Mouse (Mus musculus) hindbrain, embryonic 14.5 days (tissue): ENCODE data around the gene Exoc6b. TPM values are rescaled to one million over a fixed set of nuclear protein-coding genes. Genes with fewer than 3 reads are reported as not detected.
A peak's percentile ranks its signal among the peaks of the same experiment; 100 is the strongest.

ENCODE experiments used
- ATAC-seq: fragments of 200-750 bp; cut with Nextera tagmentation; 2 replicates; pipeline ENCODE4 v1.8.0; 2017; ENCODE audit warnings: moderate number of reproducible peaks, mild to moderate bottlenecking, moderate TSS enrichment, moderate library complexity; ENCODE audit not compliant: low FRiP score
- DNase-seq: peaks from one replicate; pipeline ENCODE4 v3.0.0-alpha.2; 2015; ENCODE audit warnings: low spot score
- H3K27ac ChIP-seq: fragments of 300-500 bp; sonication (generic); 2 replicates; pipeline ENCODE4 v1.5.1; 2014; ENCODE audit warnings: mild to moderate bottlenecking, moderate library complexity
- H3K27me3 ChIP-seq: fragments of 300-500 bp; sonication (generic); 2 replicates; pipeline ENCODE4 v1.6.1; 2014; ENCODE audit warnings: mild to moderate bottlenecking, low read length, mixed read lengths; ENCODE audit not compliant: control insufficient read depth, insufficient read depth
- H3K36me3 ChIP-seq: fragments of 300-500 bp; sonication (generic); replicated peaks from 2 replicates; pipeline ENCODE4 v1.6.1; 2014; ENCODE audit not compliant: control insufficient read depth, insufficient read depth
- H3K4me1 ChIP-seq: fragments of 300-500 bp; sonication (generic); replicated peaks from 2 replicates; pipeline ENCODE4 v1.6.1; 2014; ENCODE audit warnings: antibody characterized with exemption, low read length, mixed read lengths; ENCODE audit not compliant: control insufficient read depth, insufficient read depth
- H3K4me2 ChIP-seq: fragments of 300-500 bp; sonication (generic); replicated peaks from 2 replicates; pipeline ENCODE4 v1.6.1; 2014; ENCODE audit warnings: mild to moderate bottlenecking, moderate library complexity
- H3K4me3 ChIP-seq: fragments of 300-500 bp; sonication (generic); replicated peaks from 2 replicates; pipeline ENCODE4 v1.5.1; 2014; ENCODE audit warnings: mild to moderate bottlenecking, low read length
- H3K9ac ChIP-seq: fragments of 300-500 bp; sonication (generic); 2 replicates; pipeline ENCODE4 v1.6.1; 2014
- H3K9me3 ChIP-seq: fragments of 300-500 bp; sonication (generic); 2 replicates; pipeline ENCODE4 v1.6.1; 2016; ENCODE audit warnings: low read length; ENCODE audit not compliant: control insufficient read depth
- WGBS: fragments of 180-500 bp; shearing (Covaris S2); extraction: QIAGEN DNeasy Blood & Tissue Kit; methylation state at CpG from one replicate; pipeline ENCODE4 v1.1.7; 2014; 5-methylcytosine and 5-hydroxymethylcytosine counted together
- polyA plus RNA-seq: library from polyadenylated mRNA; unstranded; fragments of >200 nt; fragmentation: Nextera tagmentation; extraction: Ambion mirVana; gene quantifications from 2 replicates; pipeline ENCODE4 v1.2.1, GENCODE M21; 2014

Gene Exoc6b
- polyA plus RNA-seq, 1 experiment from 2014 or later: 61.7 TPM

DNA sequence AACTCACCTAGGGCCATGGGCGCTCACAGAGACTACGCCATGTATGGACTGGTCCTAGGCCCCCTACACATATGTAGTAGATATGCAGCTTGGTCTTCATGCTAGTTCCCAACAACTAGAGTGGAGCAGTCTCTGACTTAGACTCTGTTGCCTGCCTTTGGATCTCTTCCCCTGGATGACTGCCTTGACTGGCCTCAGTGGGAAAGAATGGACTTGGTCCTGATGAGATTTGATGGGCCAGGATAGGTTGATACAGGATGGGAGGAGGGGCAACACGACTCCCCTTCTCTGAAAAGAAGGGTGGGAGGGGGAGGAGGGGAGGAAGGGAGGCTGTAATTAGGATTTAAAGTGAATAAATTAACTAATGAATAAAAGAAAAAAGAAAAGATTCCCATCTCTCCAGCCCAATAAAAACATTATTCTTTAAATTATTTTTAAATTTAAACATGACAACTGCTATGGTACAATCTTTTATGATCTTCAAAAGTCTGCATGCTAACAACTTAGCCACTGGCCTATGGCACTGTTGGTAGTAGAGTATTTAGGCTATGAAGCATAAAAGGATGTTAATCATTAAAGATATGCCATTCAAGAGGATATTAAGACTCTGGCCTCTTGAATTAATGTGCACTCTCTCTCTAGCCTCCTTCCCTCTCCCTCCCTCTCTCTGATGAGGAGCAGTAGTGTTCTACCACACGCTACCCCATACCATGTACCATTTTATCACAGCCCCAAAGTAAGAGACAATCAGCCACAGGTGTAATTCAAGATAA lies 170.1 kb downstream of the Exoc6b start:
- Histone ChIP-seq H3K36me3 (no peaks in the 10 kb centered on the region), H3K4me2 (no peak overlapping the region), H3K9ac (no peak overlapping the region), H3K4me3 (no peak overlapping the region), H3K4me1 (no peaks in the 10 kb centered on the region), H3K27ac (no peak overlapping the region), H3K27me3 (no peaks in the 10 kb centered on the region), H3K9me3 (no peaks in the 10 kb centered on the region)
- DNase-seq: no peak
- 76% methylated on average over 4 of the region's 4 CpGs for WGBS
- ATAC-seq: no peak

DNA sequence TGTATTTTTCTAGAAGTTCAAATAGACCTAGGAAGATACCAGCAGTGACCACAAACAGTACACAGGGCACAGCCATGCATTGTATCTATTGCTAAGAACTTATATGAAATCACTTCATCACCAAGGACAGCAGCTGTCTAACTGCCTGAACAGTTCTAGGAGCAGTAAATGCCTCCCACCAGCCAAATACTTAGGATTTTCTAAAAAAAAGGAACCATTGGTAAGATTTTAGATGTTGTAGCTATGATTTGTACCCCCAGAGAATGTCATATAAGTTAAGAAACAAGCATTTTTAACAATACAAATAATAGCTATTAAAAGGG lies 175.6 kb downstream of the Exoc6b start:
- Histone ChIP-seq H3K9ac (no peak overlapping the region), H3K27me3 (no peaks in the 10 kb centered on the region), H3K27ac (no peak overlapping the region), H3K4me2 (no peak overlapping the region), H3K4me3 (no peak overlapping the region), H3K36me3 (0 out of 2 replicates have a peak, but pooled peaks cover 5% of the 10 kb centered on the region), H3K4me1 (no peaks in the 10 kb centered on the region), H3K9me3 (no peaks in the 10 kb centered on the region)
- ATAC-seq: no peak
- no peak for DNase-seq

DNA sequence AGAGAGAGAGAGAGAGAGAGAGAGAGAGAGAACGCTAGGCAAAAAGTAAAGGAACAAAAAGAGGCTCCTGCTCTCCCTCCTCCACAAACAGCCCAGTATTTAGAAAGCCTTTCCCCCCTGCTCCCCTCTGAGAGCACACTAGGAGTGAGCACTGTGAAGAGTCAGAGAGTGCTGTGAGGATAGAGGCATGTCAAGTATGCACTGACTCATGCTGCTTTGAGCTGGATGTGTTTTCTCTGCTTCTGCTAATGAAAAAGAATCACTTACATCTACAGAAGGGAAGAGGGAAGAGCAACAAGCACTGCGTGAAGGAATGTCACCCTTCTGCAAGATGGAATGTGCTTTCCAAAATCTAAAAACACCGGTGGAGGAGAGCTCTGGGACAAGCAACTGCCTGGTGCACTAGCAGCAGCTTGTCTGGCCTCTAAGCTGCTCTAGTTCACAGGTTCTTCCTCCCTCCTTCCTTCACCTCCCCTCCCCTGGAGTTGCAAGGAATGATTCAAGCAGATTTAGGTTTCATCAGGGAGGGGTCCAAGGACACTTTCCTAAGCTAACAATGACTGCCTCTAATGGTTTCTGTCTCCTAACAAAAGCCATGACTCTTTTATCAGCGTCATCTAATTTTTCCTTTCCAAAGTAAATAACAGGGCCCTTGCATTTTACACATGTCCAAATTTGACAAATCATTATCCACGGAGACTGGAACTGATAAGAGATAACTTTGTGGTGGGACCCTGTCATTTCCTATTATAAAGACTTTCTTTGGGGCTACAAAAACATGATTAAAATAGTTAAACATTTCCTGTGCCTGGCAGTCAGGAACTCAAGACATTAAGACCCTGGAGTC lies 176.2 kb downstream of the Exoc6b start:
- Histone ChIP-seq H3K27me3 (no peaks in the 10 kb centered on the region), H3K4me2 (no peak overlapping the region), H3K9ac (no peak overlapping the region), H3K9me3 (no peaks in the 10 kb centered on the region), H3K27ac (no peak overlapping the region), H3K4me3 (no peak overlapping the region), H3K4me1 (no peaks in the 10 kb centered on the region), H3K36me3 (0 out of 2 replicates have a peak, but pooled peaks cover 5% of the 10 kb centered on the region)
- no peak for ATAC-seq
- no peak for DNase-seq
- 22% methylated on average over 5 of the region's 5 CpGs for WGBS

DNA sequence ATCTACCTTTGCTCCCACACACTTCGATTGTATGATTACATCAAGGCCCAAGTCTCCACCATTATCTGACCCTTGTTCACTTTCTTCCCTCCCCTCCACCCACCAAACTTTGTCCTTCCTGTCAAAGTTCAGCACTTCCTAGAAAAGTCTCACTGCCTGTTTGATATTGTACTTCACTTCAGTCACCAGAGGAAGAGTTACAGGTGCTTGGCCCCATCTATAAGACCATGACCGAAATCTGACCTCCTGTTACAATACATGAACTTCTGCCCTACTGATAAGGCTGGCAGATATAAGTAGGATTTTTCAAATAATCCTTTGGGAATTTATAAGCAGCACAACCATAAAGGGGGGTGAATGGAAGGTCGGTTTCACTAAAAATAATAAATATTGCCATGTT lies 182.8 kb downstream of the Exoc6b start:
- Histone ChIP-seq H3K4me2 (no peak overlapping the region), H3K27me3 (no peaks in the 10 kb centered on the region), H3K36me3 (0 out of 2 replicates have a peak, but pooled peaks cover 5% of the 10 kb centered on the region), H3K9me3 (no peaks in the 10 kb centered on the region), H3K9ac (no peak overlapping the region), H3K4me3 (no peak overlapping the region), H3K4me1 (no peaks in the 10 kb centered on the region), H3K27ac (no peak overlapping the region)
- 92% methylated on average over 3 of the region's 3 CpGs for WGBS
- ATAC-seq (no peak), DNase-seq (no peak)

DNA sequence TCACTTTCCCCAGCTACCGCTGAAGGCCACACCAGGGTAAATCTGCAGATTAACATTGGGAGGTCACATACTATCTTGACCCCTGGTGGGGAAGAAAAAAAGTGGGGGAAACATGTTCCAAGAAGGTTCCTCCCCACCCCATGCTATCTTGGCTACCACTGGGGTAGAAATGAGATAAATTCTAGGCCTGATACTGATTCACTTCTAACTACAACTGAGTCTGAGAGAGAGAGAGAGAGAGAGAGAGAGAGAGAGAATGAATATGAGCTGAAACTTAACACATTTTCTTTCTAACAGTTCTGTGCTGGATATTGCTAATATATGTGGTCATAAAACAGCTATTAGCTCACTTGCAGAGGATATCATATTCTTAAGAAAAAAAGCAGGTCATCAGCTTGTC lies 184.2 kb downstream of the Exoc6b start:
- Histone ChIP-seq H3K9me3 (no peaks in the 10 kb centered on the region), H3K9ac (no peak overlapping the region), H3K27ac (no peak overlapping the region), H3K4me1 (no peaks in the 10 kb centered on the region), H3K4me2 (no peak overlapping the region), H3K36me3 (0 out of 2 replicates have a peak, but pooled peaks cover 5% of the 10 kb centered on the region), H3K27me3 (no peaks in the 10 kb centered on the region), H3K4me3 (no peak overlapping the region)
- 88% methylated on average over 1 of the region's 1 CpGs for WGBS
- no peak for ATAC-seq
- no peak for DNase-seq

DNA sequence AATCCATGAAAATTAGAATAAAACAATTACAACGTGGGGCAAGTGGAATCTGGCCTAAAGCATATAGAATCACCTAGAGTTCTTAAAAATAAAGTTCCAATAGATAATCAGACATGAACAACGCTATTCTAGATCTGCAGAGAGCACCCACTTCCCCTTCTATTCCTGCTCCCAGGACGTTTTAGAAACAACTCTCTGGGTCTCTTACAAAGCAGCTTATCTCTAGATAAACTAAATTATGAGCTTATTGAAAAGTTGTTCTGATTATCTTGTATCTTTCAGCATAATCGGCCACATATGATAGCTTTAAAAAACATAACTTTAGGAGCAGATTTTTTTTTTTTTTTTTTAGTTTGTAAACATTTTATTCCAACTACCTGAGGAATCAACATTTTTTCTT lies 185.6 kb downstream of the Exoc6b start:
- no peaks in the 10 kb centered on the region for H3K9me3 ChIP-seq
- no peaks in the 10 kb centered on the region for H3K27me3 ChIP-seq
- ATAC-seq: no peak
- WGBS: 81% methylated on average over 4 of the region's 4 CpGs
- DNase-seq: no peak
- H3K27ac ChIP-seq: no peak overlapping the region
- H3K4me1 ChIP-seq: no peaks in the 10 kb centered on the region
- H3K4me2 ChIP-seq: no peak overlapping the region
- no peak overlapping the region for H3K9ac ChIP-seq
- H3K36me3 ChIP-seq: no peaks in the 10 kb centered on the region
- H3K4me3 ChIP-seq: no peak overlapping the region

DNA sequence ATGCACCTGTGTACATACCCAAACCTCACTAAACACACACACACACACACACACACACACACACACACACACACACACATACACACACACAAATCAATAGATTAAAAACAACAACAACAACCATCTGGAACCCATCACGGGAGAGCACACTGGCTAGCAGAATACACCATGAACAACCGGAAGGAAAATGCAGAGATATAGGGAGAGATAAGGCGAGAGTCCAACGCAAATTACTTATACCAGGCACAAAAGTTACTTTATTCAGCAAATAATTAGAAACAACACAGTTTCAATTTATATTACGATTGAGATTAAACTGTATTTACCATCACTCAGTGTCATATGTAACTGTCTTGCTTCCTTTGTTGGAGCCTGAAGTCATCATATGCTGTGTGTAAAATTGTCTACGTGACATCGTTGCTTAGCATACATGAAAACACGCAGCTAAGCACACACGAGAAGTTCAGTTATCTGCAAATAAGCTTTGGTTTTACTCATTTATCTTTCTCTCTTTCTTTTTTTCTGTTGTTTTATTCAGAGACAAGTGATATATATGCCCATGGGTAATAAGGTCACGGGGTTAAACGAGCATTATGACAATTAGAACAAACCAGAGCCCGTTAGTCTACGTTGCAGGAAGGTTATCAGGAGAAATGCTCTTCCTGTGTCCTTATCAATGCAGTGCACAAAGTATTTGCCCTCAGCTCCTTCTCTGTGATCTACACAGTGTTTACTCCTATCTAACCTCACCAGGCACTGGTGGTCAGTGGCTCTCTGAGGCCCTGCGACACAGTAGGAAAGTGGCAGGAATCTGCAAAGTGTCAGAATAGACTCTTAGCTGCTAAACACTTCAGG lies 186.4 kb downstream of the Exoc6b start:
- WGBS: 74% methylated on average over 14 of the region's 14 CpGs
- H3K36me3 ChIP-seq: no peaks in the 10 kb centered on the region
- ATAC-seq (no peak), DNase-seq (no peak)
- H3K9ac ChIP-seq: no peak overlapping the region
- no peak overlapping the region for H3K27ac ChIP-seq
- H3K4me1 ChIP-seq: no peaks in the 10 kb centered on the region
- H3K4me3 ChIP-seq: no peak overlapping the region
- no peaks in the 10 kb centered on the region for H3K9me3 ChIP-seq
- H3K4me2 ChIP-seq: no peak overlapping the region
- no peaks in the 10 kb centered on the region for H3K27me3 ChIP-seq

DNA sequence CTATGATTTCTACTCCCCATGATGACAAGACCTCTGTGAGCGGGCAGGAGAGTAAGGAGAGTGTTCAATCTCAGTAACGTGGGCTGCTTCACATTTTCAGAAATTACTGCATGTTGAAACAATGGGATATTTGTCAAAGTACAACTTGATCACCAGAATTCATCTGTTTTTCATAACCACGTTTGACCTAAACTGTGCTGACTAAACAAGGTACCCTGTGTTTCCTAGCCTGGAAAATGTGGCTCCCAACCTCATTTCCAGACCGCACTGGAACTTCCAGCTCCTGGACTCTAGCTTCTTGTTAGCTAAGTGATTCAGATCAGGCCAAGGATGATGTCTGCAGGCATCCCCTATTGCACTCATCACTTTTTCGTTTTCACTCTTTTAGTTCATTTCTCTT lies 193.4 kb downstream of the Exoc6b start:
- Histone ChIP-seq H3K4me1 (no peaks in the 10 kb centered on the region), H3K36me3 (no peaks in the 10 kb centered on the region), H3K27ac (no peak overlapping the region), H3K4me2 (no peak overlapping the region), H3K27me3 (no peaks in the 10 kb centered on the region), H3K4me3 (no peak overlapping the region), H3K9me3 (no peaks in the 10 kb centered on the region), H3K9ac (no peak overlapping the region)
- no peak for DNase-seq
- 80% methylated on average over 5 of the region's 5 CpGs for WGBS
- no peak for ATAC-seq

DNA sequence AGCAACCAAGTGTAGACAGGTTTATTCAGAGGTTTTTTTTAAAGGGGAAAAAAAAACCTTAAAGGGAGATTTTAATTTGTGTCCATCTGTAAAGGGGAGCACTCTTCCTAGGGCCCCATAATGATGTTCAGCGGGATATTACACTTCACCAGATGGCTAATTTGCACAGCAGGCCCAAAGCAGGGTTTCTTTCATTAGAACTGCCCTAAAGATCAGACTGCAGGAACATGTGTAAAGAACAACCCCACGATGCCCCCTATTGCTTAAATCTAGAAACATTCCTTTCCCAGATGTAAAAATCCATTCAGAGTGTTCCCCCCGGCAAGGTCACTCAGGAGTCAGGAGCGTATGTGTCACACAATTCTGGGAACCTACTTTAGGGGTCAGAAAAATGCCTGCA lies 202.2 kb downstream of the Exoc6b start:
- Histone ChIP-seq H3K4me1 (peaks cover 12% of the 10 kb centered on the region), H3K36me3 (no peaks in the 10 kb centered on the region), H3K4me2 (no peak overlapping the region), H3K27me3 (no peaks in the 10 kb centered on the region), H3K27ac (0 out of 2 replicates have a peak overlapping the region, but pooled peaks have one; percentile 3), H3K4me3 (no peak overlapping the region), H3K9me3 (no peaks in the 10 kb centered on the region), H3K9ac (no peak overlapping the region)
- DNase-seq (peak; percentile 34), ATAC-seq (no peak)
- 16% methylated on average over 4 of the region's 4 CpGs for WGBS
